Mouse (Mus musculus): Measurements from ENCODE around the gene Taf5l. TPM values are rescaled to one million over a fixed set of nuclear protein-coding genes. Genes with fewer than 3 reads are reported as not detected.
"Not testable (repeated sequence)": the region's sequence is repeated elsewhere in the genome, so short reads cannot be mapped to it uniquely, and the experiment has no call there.

Gene Taf5l
- polyA plus RNA-seq, 1 experiment from 2014 or later = 15.0 TPM

- Histone ChIP-seq H3K4me1 (ENCODE audit: insufficient read depth) (no peaks in the 10 kb centered on the region; the same call in 1 of the 2 replicates), H3K27ac (ENCODE audit: low read depth) (no peak overlapping the region), H3K4me3 (ENCODE audit: low read depth, low read length) (no peak overlapping the region), H3K36me3 (replicated peaks; ENCODE audit: insufficient read depth, low read length) (peaks cover 93% of the 10 kb centered on the region), H3K27me3 (ENCODE audit: insufficient read depth, low read length) (no peaks in the 10 kb centered on the region), H3K4me2 (ENCODE audit: low read depth, low read length) (no peak overlapping the region), H3K9ac (replicated peaks) (no peak overlapping the region), H3K9me3 (ENCODE audit: low read length) (no peaks in the 10 kb centered on the region)
- TF ChIP-seq EP300 (IDR thresholded peaks at IDR 0.05; ENCODE audit: low read depth) (no peak), CTCF (IDR thresholded peaks at IDR 0.05; ENCODE audit: low read depth) (no peak)
- DNase-seq = no peak
- no peak for ATAC-seq
- 78% methylated on average over 1 of the region's 1 CpGs for WGBS (ENCODE audit: insufficient replicate concordance)
Measured at GRCm38 (mm10) chr8:123961371-123961770, 59.8 kb downstream of the Taf5l start.

- DNase-seq; H3K9ac ChIP-seq (replicated peaks); H3K4me1 ChIP-seq (ENCODE audit: insufficient read depth); H3K4me3 ChIP-seq (ENCODE audit: low read depth, low read length); H3K9me3 ChIP-seq (ENCODE audit: low read length); H3K27me3 ChIP-seq (ENCODE audit: insufficient read depth, low read length); H3K27ac ChIP-seq (ENCODE audit: low read depth); H3K4me2 ChIP-seq (ENCODE audit: low read depth, low read length): not testable (repeated sequence)
- WGBS (ENCODE audit: insufficient replicate concordance) = 70% methylated on average over 5 of the region's 5 CpGs
- peaks cover 93% of the 10 kb centered on the region for H3K36me3 ChIP-seq (replicated peaks; ENCODE audit: insufficient read depth, low read length)
- ATAC-seq = peak; percentile 49; the same call in 1 of the 2 replicates
Measured at GRCm38 (mm10) chr8:123960556-123960955, 60.6 kb downstream of the Taf5l start.

GRCm38 (mm10) chr8:123960056-123960455 is 61.1 kb downstream of the Taf5l start:
- H3K9me3 ChIP-seq (ENCODE audit: low read length) = no peaks in the 10 kb centered on the region
- no peaks in the 10 kb centered on the region; the same call in 1 of the 2 replicates for H3K4me1 ChIP-seq (ENCODE audit: insufficient read depth)
- H3K4me3 ChIP-seq (ENCODE audit: low read depth, low read length) = no peak overlapping the region
- no peak for ATAC-seq
- H3K9ac ChIP-seq (replicated peaks) = no peak overlapping the region
- TF ChIP-seq EP300 (IDR thresholded peaks at IDR 0.05; ENCODE audit: low read depth) (no peak), CTCF (IDR thresholded peaks at IDR 0.05; ENCODE audit: low read depth) (no peak)
- H3K36me3 ChIP-seq (replicated peaks; ENCODE audit: insufficient read depth, low read length) = peaks cover 94% of the 10 kb centered on the region
- no peak for DNase-seq
- H3K4me2 ChIP-seq (ENCODE audit: low read depth, low read length) = no peak overlapping the region
- no peak overlapping the region for H3K27ac ChIP-seq (ENCODE audit: low read depth)
- 81% methylated on average over 9 of the region's 9 CpGs for WGBS (ENCODE audit: insufficient replicate concordance)
- H3K27me3 ChIP-seq (ENCODE audit: insufficient read depth, low read length) = no peaks in the 10 kb centered on the region

GRCm38 (mm10) chr8:123959473-123959872 is 61.7 kb downstream of the Taf5l start:
- TF ChIP-seq EP300 (IDR thresholded peaks at IDR 0.05; ENCODE audit: low read depth) (no peak), CTCF (IDR thresholded peaks at IDR 0.05; ENCODE audit: low read depth) (no peak)
- H3K4me2 ChIP-seq (ENCODE audit: low read depth, low read length) = 0 out of 2 replicates have a peak overlapping the region, but pooled peaks have one; percentile 2
- no peak for DNase-seq
- H3K27ac ChIP-seq (ENCODE audit: low read depth) = no peak overlapping the region
- H3K9ac ChIP-seq (replicated peaks) = no peak overlapping the region
- peaks cover 94% of the 10 kb centered on the region for H3K36me3 ChIP-seq (replicated peaks; ENCODE audit: insufficient read depth, low read length)
- no peaks in the 10 kb centered on the region for H3K9me3 ChIP-seq (ENCODE audit: low read length)
- ATAC-seq = peak; percentile 18; the same call in 1 of the 2 replicates
- H3K27me3 ChIP-seq (ENCODE audit: insufficient read depth, low read length) = no peaks in the 10 kb centered on the region
- no peak overlapping the region for H3K4me3 ChIP-seq (ENCODE audit: low read depth, low read length)
- 85% methylated on average over 6 of the region's 6 CpGs for WGBS (ENCODE audit: insufficient replicate concordance)
- H3K4me1 ChIP-seq (ENCODE audit: insufficient read depth) = no peaks in the 10 kb centered on the region; the same call in 1 of the 2 replicates

- WGBS (ENCODE audit: insufficient replicate concordance) = 81% methylated on average over 17 of the region's 17 CpGs
- DNase-seq (no peak), ATAC-seq (no peak)
- no peak overlapping the region for H3K9ac ChIP-seq (replicated peaks)
- H3K27me3 ChIP-seq (ENCODE audit: insufficient read depth, low read length) = no peaks in the 10 kb centered on the region
- H3K27ac ChIP-seq (ENCODE audit: low read depth) = no peak overlapping the region
- H3K36me3 ChIP-seq (replicated peaks; ENCODE audit: insufficient read depth, low read length) = peaks cover 94% of the 10 kb centered on the region
- H3K9me3 ChIP-seq (ENCODE audit: low read length) = no peaks in the 10 kb centered on the region
- no peak overlapping the region for H3K4me3 ChIP-seq (ENCODE audit: low read depth, low read length)
- H3K4me1 ChIP-seq (ENCODE audit: insufficient read depth) = no peaks in the 10 kb centered on the region; the same call in 1 of the 2 replicates
- H3K4me2 ChIP-seq (ENCODE audit: low read depth, low read length) = no peak overlapping the region
- TF ChIP-seq EP300 (IDR thresholded peaks at IDR 0.05; ENCODE audit: low read depth) (no peak), CTCF (IDR thresholded peaks at IDR 0.05; ENCODE audit: low read depth) (no peak)
Measured at GRCm38 (mm10) chr8:123958130-123958529, 63.1 kb downstream of the Taf5l start.

GRCm38 (mm10) chr8:123954246-123954645 is 67.0 kb downstream of the Taf5l start:
- H3K4me1 ChIP-seq (ENCODE audit: insufficient read depth) = peaks cover 6% of the 10 kb centered on the region
- 96% methylated on average over 8 of the region's 8 CpGs for WGBS (ENCODE audit: insufficient replicate concordance)
- H3K9me3 ChIP-seq (ENCODE audit: low read length) = no peaks in the 10 kb centered on the region
- ATAC-seq (no peak), DNase-seq (no peak)
- H3K4me3 ChIP-seq (ENCODE audit: low read depth, low read length) = no peak overlapping the region
- no peak overlapping the region for H3K9ac ChIP-seq (replicated peaks)
- peaks cover 75% of the 10 kb centered on the region for H3K36me3 ChIP-seq (replicated peaks; ENCODE audit: insufficient read depth, low read length)
- no peak overlapping the region for H3K27ac ChIP-seq (ENCODE audit: low read depth)
- no peaks in the 10 kb centered on the region for H3K27me3 ChIP-seq (ENCODE audit: insufficient read depth, low read length)
- H3K4me2 ChIP-seq (ENCODE audit: low read depth, low read length) = no peak overlapping the region
- TF ChIP-seq EP300 (IDR thresholded peaks at IDR 0.05; ENCODE audit: low read depth) (no peak), CTCF (IDR thresholded peaks at IDR 0.05; ENCODE audit: low read depth) (no peak)

GRCm38 (mm10) chr8:123953686-123954085 is 67.5 kb downstream of the Taf5l start:
- WGBS (ENCODE audit: insufficient replicate concordance) = 89% methylated on average over 8 of the region's 8 CpGs
- no peak for ATAC-seq
- peaks cover 70% of the 10 kb centered on the region for H3K36me3 ChIP-seq (replicated peaks; ENCODE audit: insufficient read depth, low read length)

More at GRCm38 (mm10) chr8:123953686-123954085, 67.5 kb downstream of the Taf5l start:
- Histone ChIP-seq H3K27me3 (ENCODE audit: insufficient read depth, low read length) (no peaks in the 10 kb centered on the region), H3K4me2 (ENCODE audit: low read depth, low read length) (no peak overlapping the region), H3K27ac (ENCODE audit: low read depth) (no peak overlapping the region), H3K4me1 (ENCODE audit: insufficient read depth) (peaks cover 6% of the 10 kb centered on the region), H3K9me3 (ENCODE audit: low read length) (no peaks in the 10 kb centered on the region), H3K4me3 (ENCODE audit: low read depth, low read length) (no peak overlapping the region), H3K9ac (replicated peaks) (no peak overlapping the region)
- DNase-seq = no peak
- TF ChIP-seq EP300 (IDR thresholded peaks at IDR 0.05; ENCODE audit: low read depth) (no peak), CTCF (IDR thresholded peaks at IDR 0.05; ENCODE audit: low read depth) (no peak)

All from liver, postnatal 0 days (tissue).